Mouse (Mus musculus) C2C12 (cell line): ENCODE measurements around the gene Plekhg2. TPM values are rescaled to one million over a fixed set of nuclear protein-coding genes. Genes with fewer than 3 reads are reported as not detected.

Source experiments
- H3K27me3 ChIP-seq: one replicate; pipeline ENCODE4 v1.6.1; 2011; ENCODE audit not compliant: control insufficient read depth, insufficient read depth, insufficient read length
- H3K36me3 ChIP-seq: one replicate; pipeline ENCODE4 v1.6.1; 2011; ENCODE audit not compliant: control insufficient read depth, insufficient read depth
- H3K4me3 ChIP-seq: one replicate; pipeline ENCODE4 v1.5.1; 2011; ENCODE audit warnings: mild to moderate bottlenecking, control low read depth; ENCODE audit not compliant: poor library complexity, insufficient read depth, severe bottlenecking
- H3K79me2 ChIP-seq: one replicate; pipeline ENCODE4 v1.6.1; 2011; ENCODE audit not compliant: control insufficient read depth, insufficient read depth
- H3K79me3 ChIP-seq: one replicate; pipeline ENCODE4 v1.6.1; 2011; ENCODE audit warnings: low read depth, control low read depth
- H3ac ChIP-seq: one replicate; pipeline ENCODE3; 2011; ENCODE audit warnings: low read depth; ENCODE audit not compliant: control insufficient read depth, insufficient read length
- CEBPB ChIP-seq: IDR thresholded peaks from one replicate; pipeline ENCODE4 v1.6.1; 2011; ENCODE audit warnings: low read depth, mild to moderate bottlenecking, control low read depth, moderate library complexity
- CTCF ChIP-seq: IDR thresholded peaks from one replicate; pipeline ENCODE4 v1.5.1; 2011; ENCODE audit not compliant: control insufficient read depth, insufficient read depth, insufficient read length
- FOSL1 ChIP-seq: IDR thresholded peaks from one replicate; pipeline ENCODE4 v1.8.0; 2011; ENCODE audit warnings: mild to moderate bottlenecking, low read length; ENCODE audit not compliant: poor library complexity, insufficient read depth, severe bottlenecking
- MAX ChIP-seq: IDR thresholded peaks from one replicate; pipeline ENCODE4 v1.6.1; 2011; ENCODE audit warnings: mild to moderate bottlenecking, control low read depth
- MYOD1 ChIP-seq: IDR thresholded peaks from one replicate; pipeline ENCODE4 v1.6.1; 2011; ENCODE audit warnings: low read depth; ENCODE audit not compliant: control insufficient read depth, insufficient read length
- MYOG ChIP-seq: IDR thresholded peaks from one replicate; pipeline ENCODE4 v1.6.1; 2011; ENCODE audit not compliant: control insufficient read depth, insufficient read length; ENCODE audit errors: extremely low read depth
- USF1 ChIP-seq: IDR thresholded peaks from one replicate; pipeline ENCODE4 v1.6.1; 2011; ENCODE audit warnings: low read depth, mild to moderate bottlenecking, control low read depth, moderate library complexity
- polyA plus RNA-seq: library from polyadenylated mRNA; unstranded; fragments of >200 nt; fragmentation: generic; extraction: Trizol; gene quantifications from one replicate; pipeline ENCODE4 v1.2.1, GENCODE M21; 2012; ENCODE audit warnings: missing spikeins

Plekhg2 gene
- polyA plus RNA-seq, 1 experiment, result 29.0 TPM

- H3K4me3 ChIP-seq, result no peak overlapping the region
- H3K79me2 ChIP-seq, result peaks cover 10% of the 10 kb centered on the region
- H3K79me3 ChIP-seq, result peaks cover 6% of the 10 kb centered on the region
- no peak overlapping the region for H3ac ChIP-seq
- H3K27me3 ChIP-seq, result no peaks in the 10 kb centered on the region
- TF ChIP-seq MYOG (no peak), MAX (no peak), USF1 (no peak), MYOD1 (no peak), FOSL1 (no peak), CTCF (no peak), CEBPB (no peak)
- H3K36me3 ChIP-seq, result peaks cover 31% of the 10 kb centered on the region
These were observed 13.6 kb upstream of the Plekhg2 start for GRCm38 (mm10) chr7:28386007-28386406.

GRCm38 (mm10) chr7:28385196-28385595 lies 12.8 kb upstream of the Plekhg2 start:
- H3K36me3 ChIP-seq, result peaks cover 26% of the 10 kb centered on the region
- no peak overlapping the region for H3K4me3 ChIP-seq
- peaks cover 3% of the 10 kb centered on the region for H3K79me3 ChIP-seq
- no peaks in the 10 kb centered on the region for H3K27me3 ChIP-seq
- H3K79me2 ChIP-seq, result peaks cover 2% of the 10 kb centered on the region
- no peak for TF ChIP-seq CEBPB
- TF ChIP-seq MAX, result no peak
- TF ChIP-seq MYOG, result no peak
- TF ChIP-seq CTCF, result no peak
- TF ChIP-seq FOSL1, result no peak
- H3ac ChIP-seq, result no peak overlapping the region

- Histone ChIP-seq H3K4me3 (no peak overlapping the region), H3ac (no peak overlapping the region), H3K36me3 (peaks cover 17% of the 10 kb centered on the region), H3K79me2 (no peaks in the 10 kb centered on the region), H3K79me3 (no peaks in the 10 kb centered on the region), H3K27me3 (no peaks in the 10 kb centered on the region)
- TF ChIP-seq USF1 (no peak), MYOD1 (peak; percentile 8), CTCF (no peak)
These were observed 11.8 kb upstream of the Plekhg2 start for GRCm38 (mm10) chr7:28384162-28384561.

- H3K4me3 ChIP-seq, result no peak overlapping the region
- H3ac ChIP-seq, result peak overlapping the region; percentile 39
- peaks cover 12% of the 10 kb centered on the region for H3K36me3 ChIP-seq
- H3K79me3 ChIP-seq, result peaks cover 3% of the 10 kb centered on the region
- H3K79me2 ChIP-seq, result peaks cover 4% of the 10 kb centered on the region
- TF ChIP-seq FOSL1 (no peak), MYOD1 (no peak), MAX (no peak), CEBPB (no peak), MYOG (no peak), CTCF (no peak), USF1 (no peak)
- no peaks in the 10 kb centered on the region for H3K27me3 ChIP-seq
These were observed 11.2 kb upstream of the Plekhg2 start for GRCm38 (mm10) chr7:28383606-28384005.

GRCm38 (mm10) chr7:28382981-28383396 lies 10.6 kb upstream of the Plekhg2 start:
- Histone ChIP-seq H3K79me3 (peaks cover 8% of the 10 kb centered on the region), H3K79me2 (peaks cover 10% of the 10 kb centered on the region), H3ac (no peak overlapping the region), H3K27me3 (no peaks in the 10 kb centered on the region), H3K36me3 (peaks cover 7% of the 10 kb centered on the region), H3K4me3 (no peak overlapping the region)
- peak; percentile 87 for TF ChIP-seq USF1
- no peak for TF ChIP-seq FOSL1
- peak; percentile 3 for TF ChIP-seq MYOD1
- no peak for TF ChIP-seq MYOG
- TF ChIP-seq MAX, result peak; percentile 90

- no peaks in the 10 kb centered on the region for H3K27me3 ChIP-seq
- H3ac ChIP-seq, result peak overlapping the region; percentile 53
- peaks cover 16% of the 10 kb centered on the region for H3K79me2 ChIP-seq
- H3K4me3 ChIP-seq, result no peak overlapping the region
- peaks cover 13% of the 10 kb centered on the region for H3K79me3 ChIP-seq
- H3K36me3 ChIP-seq, result peaks cover 7% of the 10 kb centered on the region
- TF ChIP-seq CTCF (no peak), MYOD1 (peak; percentile 48)
These were observed 10.1 kb upstream of the Plekhg2 start for GRCm38 (mm10) chr7:28382347-28382951.
